Mouse (Mus musculus): ENCODE data around the gene Gm14685. TPM values are rescaled to one million over a fixed set of nuclear protein-coding genes. Genes with fewer than 3 reads are reported as not detected.

Gene Gm14685
- under 1 TPM in 1 of 2 experiments, not detected in 1; 0.20 TPM for polyA plus RNA-seq (2017; shearing (Covaris generic))

GRCm38 (mm10) chrX:73116747-73117146, at the start of gene Gm14685:
Gm14685 (plus strand) TSS chrX:73117047.

GRCm38 (mm10) chrX:73082267-73083055, 34.4 kb upstream of the Gm14685 start, which contains the start of gene Xlr4a:
Xlr4a (minus strand) TSS chrX:73082478.

GRCm38 (mm10) chrX:73096941-73097508, 19.8 kb upstream of the Gm14685 start, which contains the start of gene Xlr3a:
Xlr3a (minus strand) TSS chrX:73097095.

GRCm38 (mm10) chrX:73148496-73148895, 31.6 kb downstream of the Gm14685 start, which contains the start of gene Xlr5b:
Xlr5b (plus strand) TSS chrX:73148796.

GRCm38 (mm10) chrX:73149350-73149749, 32.5 kb downstream of the Gm14685 start, which contains the start of gene DXBay18:
DXBay18 (minus strand) TSS chrX:73149450.

GRCm38 (mm10) chrX:73176889-73177288, 60.0 kb downstream of the Gm14685 start, which contains the start of gene Spin2d:
Spin2d (minus strand) TSS chrX:73176989.

Other genes starting within 250 kb of the Gm14685 start
- gene Cetn2, start 198.6 kb upstream of the Gm14685 start, polyA plus RNA-seq (2017; shearing (Covaris generic)) = 100 to 1,000 TPM; 125 to 129 TPM
- 10 to 100 TPM; 12.7 to 23.3 TPM for gene Nsdhl, start 198.5 kb upstream of the Gm14685 start, polyA plus RNA-seq (2017; shearing (Covaris generic))
- under 1 TPM in 1 of 2 experiments, not detected in 1; 0.18 TPM for gene Zfp185, start 129.7 kb upstream of the Gm14685 start, polyA plus RNA-seq (2017; shearing (Covaris generic))
- under 1 TPM in 1 of 2 experiments, not detected in 1; 0.22 TPM for gene Pnma5, start 79.9 kb upstream of the Gm14685 start, polyA plus RNA-seq (2017; shearing (Covaris generic))
- not detected for gene Pnma3, start 52.3 kb upstream of the Gm14685 start, polyA plus RNA-seq (2017; shearing (Covaris generic))
- 10 to 100 TPM; 78.3 to 92.0 TPM for gene Xlr4a, start 34.6 kb upstream of the Gm14685 start, polyA plus RNA-seq (2017; shearing (Covaris generic))
- 1 to 10 TPM in 1 of 2 experiments, under 1 TPM in 1; 0.33 to 4.0 TPM for gene Xlr3a, start 20.0 kb upstream of the Gm14685 start, polyA plus RNA-seq (2017; shearing (Covaris generic))
- not detected for gene Xlr5b, start 31.7 kb downstream of the Gm14685 start, polyA plus RNA-seq (2017; shearing (Covaris generic))
- not detected for gene DXBay18, start 32.4 kb downstream of the Gm14685 start, polyA plus RNA-seq (2017; shearing (Covaris generic))
- gene Spin2d, start 59.9 kb downstream of the Gm14685 start, polyA plus RNA-seq (2017; shearing (Covaris generic)) = not detected
- gene Xlr3b, start 75.2 kb downstream of the Gm14685 start, polyA plus RNA-seq (2017; shearing (Covaris generic)) = 10 to 100 TPM in 1 of 2 experiments, 1 to 10 TPM in 1; 4.4 to 19.7 TPM
- gene Xlr4b, start 97.3 kb downstream of the Gm14685 start, polyA plus RNA-seq (2017; shearing (Covaris generic)) = 100 to 1,000 TPM; 126 to 145 TPM
- gene F8a, start 111.2 kb downstream of the Gm14685 start, polyA plus RNA-seq (2017; shearing (Covaris generic)) = 10 to 100 TPM; 17.4 to 19.3 TPM
- gene Xlr4c, start 126.1 kb downstream of the Gm14685 start, polyA plus RNA-seq (2017; shearing (Covaris generic)) = 10 to 100 TPM; 60.1 to 81.5 TPM
- gene Xlr3c, start 148.3 kb downstream of the Gm14685 start, polyA plus RNA-seq (2017; shearing (Covaris generic)) = under 1 TPM in 1 of 2 experiments, not detected in 1; 0.13 TPM
- gene Xlr5a, start 175.9 kb downstream of the Gm14685 start, polyA plus RNA-seq (2017; shearing (Covaris generic)) = under 1 TPM in 1 of 2 experiments, not detected in 1; 0.12 TPM
- not detected for gene Xlr5c, start 175.9 kb downstream of the Gm14685 start, polyA plus RNA-seq (2017; shearing (Covaris generic))
- gene Gm45015, start 219.8 kb downstream of the Gm14685 start, polyA plus RNA-seq (2017; shearing (Covaris generic)) = not detected
- gene Zfp275, start 225.6 kb downstream of the Gm14685 start, polyA plus RNA-seq (2017; shearing (Covaris generic)) = 10 to 100 TPM in 1 of 2 experiments, 1 to 10 TPM in 1; 8.2 to 11.7 TPM

Data from activated CD4-positive, CD25-positive, alpha-beta regulatory T cell (primary cell).